Comparison of ENCODE assay signal across 18 mouse cellular contexts in the genomic region with DNA sequence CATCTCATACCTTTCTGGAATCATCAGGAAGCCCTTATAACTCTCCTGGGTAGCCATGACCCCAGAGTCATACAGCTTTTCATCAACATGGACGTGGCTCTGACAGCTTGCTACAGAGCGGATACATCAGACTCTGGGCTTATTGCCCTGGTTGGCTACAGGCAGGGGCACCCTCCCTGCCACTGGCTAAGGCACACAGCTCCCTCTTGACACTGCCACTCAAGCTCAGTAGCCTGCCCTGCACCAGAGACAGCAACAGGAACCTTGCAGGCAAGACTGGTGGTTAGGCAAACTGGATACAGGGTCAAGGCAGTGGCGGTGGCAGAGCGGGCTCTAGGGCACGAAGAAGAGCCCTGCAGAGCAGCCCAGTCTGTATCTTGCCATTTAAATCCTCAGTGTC.
"Had no signal": no experiment of that assay in that cellular context is flagged by ENCODE, and none has a peak within 500 bp of the region (broad histone marks: within the 10 kb centered on the region; RNA-seq: fewer than 3 reads in every experiment).

No protein-coding gene starts in this region.

- H3K27me3 ChIP-seq: midbrain, embryonic 13.5 days; midbrain, embryonic 15.5 days; neural tube, embryonic 13.5 days; neural tube, embryonic 15.5 days had no signal

- H3K9ac ChIP-seq: lung, embryonic 14.5 days; midbrain, embryonic 13.5 days; midbrain, embryonic 15.5 days; neural tube, embryonic 13.5 days; neural tube, embryonic 15.5 days had no signal

- H3K4me2 ChIP-seq: lung, embryonic 14.5 days; midbrain, embryonic 13.5 days; midbrain, embryonic 15.5 days; neural tube, embryonic 13.5 days; neural tube, embryonic 15.5 days had no signal

- H3K4me3 ChIP-seq: midbrain, embryonic 10.5 days; midbrain, embryonic 13.5 days; midbrain, embryonic 15.5 days; myocyte; neural tube, embryonic 13.5 days; neural tube, embryonic 15.5 days had no signal

- H3K9me3 ChIP-seq: midbrain, embryonic 10.5 days; midbrain, embryonic 13.5 days; midbrain, embryonic 15.5 days; neural tube, embryonic 13.5 days; neural tube, embryonic 15.5 days had no signal

- ATAC-seq: midbrain, embryonic 13.5 days; midbrain, embryonic 15.5 days had no signal

- H3K4me1 ChIP-seq: midbrain, embryonic 13.5 days; midbrain, embryonic 15.5 days; neural tube, embryonic 13.5 days; neural tube, embryonic 15.5 days had no signal

- DNase-seq: lung, adult 18-20 months; lung, embryonic 14.5 days; lung, postnatal 10 days; lung, postnatal 4 days; retina, postnatal 1 day; right cerebral cortex, adult 18-20 months; right cerebral cortex, postnatal 25 days; right cerebral cortex, postnatal 4 days; spleen, adult 18-20 months; thymus, adult 18-20 months; thymus, postnatal 14 days; thymus, postnatal 36 days had no signal

- H3K27ac ChIP-seq: midbrain, embryonic 10.5 days; midbrain, embryonic 13.5 days; midbrain, embryonic 15.5 days; neural tube, embryonic 13.5 days; neural tube, embryonic 15.5 days had no signal

- H3K36me3 ChIP-seq: midbrain, embryonic 10.5 days; midbrain, embryonic 13.5 days; midbrain, embryonic 15.5 days; neural tube, embryonic 13.5 days; neural tube, embryonic 15.5 days had no signal
